Comparison of ENCODE assay signal across 8 mouse cellular contexts in genomic region chr13:24761403-24762227, GRCm38 (mm10). TPM values are rescaled to one million over a fixed set of nuclear protein-coding genes. Genes with fewer than 3 reads are reported as not detected.
A peak's percentile ranks its signal among the peaks of the same experiment; 100 is the strongest.
DNase-seq lines count a peak whose midpoint lies in the region; ATAC-seq lines count a peak whose summit lies in the region.

Gene Gmnn, minus strand, starts transcription at chr13:24761923.

- peak within 1 kb of the TSS; percentile 82 for H3K9ac ChIP-seq in hindbrain, embryonic 11.5 days (ENCODE audit: low read depth, low read length)

- ATAC-seq in hindbrain, embryonic 11.5 days (ENCODE audit: low FRiP score), result peak; percentile 99

- H3K9me3 ChIP-seq in hindbrain, embryonic 11.5 days (ENCODE audit: control insufficient read depth, low read length), result no peaks in the 10 kb centered on the region

- peak within 1 kb of the TSS; percentile 95 for H3K4me3 ChIP-seq in hindbrain, embryonic 11.5 days (ENCODE audit: low read depth, low read length)

- peak within 1 kb of the TSS; percentile 69 for H3K4me2 ChIP-seq in hindbrain, embryonic 11.5 days (replicated peaks; ENCODE audit: low read depth, low read length)

- WGBS in hindbrain, embryonic 11.5 days, result under 1% methylated on average over 74 of the region's 79 CpGs

- peak within 1 kb of the TSS; percentile 83 for H3K27ac ChIP-seq in hindbrain, embryonic 11.5 days (ENCODE audit: low read depth, low read length)

- no peaks in the 10 kb centered on the region for H3K27me3 ChIP-seq in hindbrain, embryonic 11.5 days (ENCODE audit: control insufficient read depth, insufficient read depth, low read length)

- peak; percentile 86 for DNase-seq in MN1 (ENCODE audit: low spot score)
- DNase-seq in cerebellum, adult 9-10 months, result peak; percentile 83
- DNase-seq in frontal cortex, adult 2 months (ENCODE audit: extremely low spot score in 1 of 2, low spot score in 1 of 2), result peak; percentile 46 to 86
- DNase-seq in hindbrain, embryonic 11.5 days (ENCODE audit: low spot score), result peak; percentile 92
- peak; percentile 76 to 84 for DNase-seq in layer of hippocampus, postnatal 10 days (ENCODE audit: low spot score in 2 of 2)
- DNase-seq in lung, postnatal 10 days, result peak; percentile 89
- peak; percentile 88 for DNase-seq in ovary, postnatal 36 days (ENCODE audit: low spot score)
- peak; percentile 94 for DNase-seq in thymus, postnatal 25 days

- no peaks in the 10 kb centered on the region for H3K36me3 ChIP-seq in hindbrain, embryonic 11.5 days (ENCODE audit: control insufficient read depth, insufficient read depth, low read length)

- no peaks in the 10 kb centered on the region for H3K4me1 ChIP-seq in hindbrain, embryonic 11.5 days (replicated peaks; ENCODE audit: control insufficient read depth, insufficient read depth, low read length)

RNA-seq across cellular contexts. Expression of gene Gmnn, which starts in this region (rescaled TPM):
- polyA plus RNA-seq in frontal cortex, adult 2 months (2012; rRNA removed), result 5.8 and 8.1 TPM in 2 replicates
- polyA plus RNA-seq in hindbrain, embryonic 11.5 days (2014; fragmentation: Nextera tagmentation; extraction: Ambion mirVana), result 126 and 128 TPM in 2 replicates
- total RNA-seq in layer of hippocampus, postnatal 10 days (2021), result 1 to 10 TPM; 2.4 to 2.5 TPM

Comparison
In these comparisons a context has a peak if more than half of its experiments do, and no peak if none do; other contexts are left out.
1. Peak in every context shown above with its lines: DNase-seq, ATAC-seq, H3K4me3 ChIP-seq and H3K27ac ChIP-seq.
2. RNA of gene Gmnn (polyA plus RNA-seq): 126 to 128 TPM in hindbrain, embryonic 11.5 days; 5.8 to 8.1 TPM in frontal cortex, adult 2 months; every median in the first group is over 10 times any median in the second.